Mouse (Mus musculus) small intestine, adult 2 months (tissue): ENCODE measurements around the gene Sema6d. TPM values are rescaled to one million over a fixed set of nuclear protein-coding genes. Genes with fewer than 3 reads are reported as not detected.
"Not testable (repeated sequence)": the region's sequence is repeated elsewhere in the genome, so short reads cannot be mapped to it uniquely, and the experiment has no call there.

Experiments
- H3K27ac ChIP-seq: fragments of 200-500 bp; 2 replicates; pipeline ENCODE4 v1.5.1; 2012; ENCODE audit warnings: low read depth, low read length, control low read depth, inconsistent platforms; ENCODE audit not compliant: insufficient read depth
- H3K27me3 ChIP-seq: fragments of 200-500 bp; 2 replicates; pipeline ENCODE4 v1.6.1; 2012; ENCODE audit warnings: mild to moderate bottlenecking, moderate library complexity, low read length, inconsistent platforms; ENCODE audit not compliant: control insufficient read depth, insufficient read depth
- H3K36me3 ChIP-seq: fragments of 200-500 bp; 2 replicates; pipeline ENCODE4 v1.6.1; 2012; ENCODE audit warnings: mild to moderate bottlenecking, low read length, control low read depth, inconsistent platforms; ENCODE audit not compliant: control insufficient read depth, insufficient read depth
- H3K4me1 ChIP-seq: fragments of 200-500 bp; 2 replicates; pipeline ENCODE4 v1.6.1; 2012; ENCODE audit warnings: low read length, inconsistent platforms, mixed read lengths; ENCODE audit not compliant: control insufficient read depth, insufficient read depth, insufficient read length
- H3K4me3 ChIP-seq: fragments of 200-500 bp; 2 replicates; pipeline ENCODE4 v1.5.1; 2012; ENCODE audit warnings: low read depth, mild to moderate bottlenecking, control low read depth, inconsistent platforms, low read length, moderate library complexity
- CTCF ChIP-seq: fragments of 200-500 bp; IDR thresholded peaks from 2 replicates; pipeline ENCODE4 v1.5.1; 2012; ENCODE audit warnings: low read depth, mild to moderate bottlenecking, control low read depth, inconsistent platforms, low read length, moderate library complexity, mixed read lengths; ENCODE audit not compliant: insufficient replicate concordance, insufficient read length; ENCODE audit errors: extremely low read depth
- POLR2A ChIP-seq: fragments of 200-500 bp; IDR thresholded peaks from 2 replicates; pipeline ENCODE4 v1.6.1; 2012; ENCODE audit warnings: low read depth, mild to moderate bottlenecking, control low read depth, inconsistent platforms, low read length, moderate library complexity
- WGBS: fragments of 180-500 bp; shearing (Covaris S2); methylation state at CpG from one replicate; pipeline ENCODE4 v1.1.7; 2018; 5-methylcytosine and 5-hydroxymethylcytosine counted together
- polyA plus RNA-seq: library from polyadenylated mRNA; depleted of rRNA; stranded (reverse); fragments of >200 nt; gene quantifications from 2 replicates; pipeline ENCODE4 v1.2.3, GENCODE M21; 2012

The Sema6d gene
- polyA plus RNA-seq, 1 experiment = 9.5 TPM

GRCm38 (mm10) chr2:124309361-124310128, 219.8 kb downstream of the Sema6d start:
- WGBS = 82% methylated on average over 6 of the region's 6 CpGs
- Histone ChIP-seq H3K27ac (no peak overlapping the region), H3K36me3 (no peaks in the 10 kb centered on the region), H3K4me1 (no peaks in the 10 kb centered on the region), H3K4me3 (no peak overlapping the region), H3K27me3 (no peaks in the 10 kb centered on the region)
- TF ChIP-seq POLR2A = no peak
- no peak for TF ChIP-seq CTCF

DNA sequence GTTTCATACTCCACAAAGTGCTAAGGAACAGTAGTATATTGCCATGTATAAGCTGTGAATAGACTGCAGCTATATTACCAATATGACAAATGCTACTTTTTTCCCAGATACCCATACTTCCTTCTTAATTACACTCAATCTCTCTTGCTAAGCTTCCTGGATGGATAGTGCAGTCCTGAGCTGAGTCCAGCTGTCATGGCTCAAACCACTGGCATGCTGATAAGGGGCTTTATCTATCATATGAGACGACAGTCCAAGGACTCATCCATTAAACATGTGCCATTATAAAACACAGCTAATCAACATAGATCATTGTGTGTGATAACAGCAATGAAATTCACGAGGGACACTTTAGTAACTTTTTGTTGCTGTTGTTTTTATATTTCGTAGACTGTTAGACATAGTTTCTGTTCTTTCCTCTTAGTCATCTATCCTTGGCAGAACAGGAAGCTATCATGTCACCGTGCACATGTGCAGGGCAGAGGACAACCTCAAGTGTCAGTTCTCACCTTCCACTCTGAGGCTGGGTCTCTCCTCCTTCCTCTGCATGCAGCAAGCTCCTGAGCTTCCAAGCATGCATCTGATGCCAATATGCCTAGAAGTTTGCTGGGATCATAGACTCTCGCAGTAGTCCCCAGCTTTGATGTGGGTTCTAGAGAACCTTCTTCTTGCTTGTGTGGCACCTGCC, 232.9 kb downstream of the Sema6d start:
- Histone ChIP-seq H3K36me3 (no peaks in the 10 kb centered on the region), H3K27me3 (no peaks in the 10 kb centered on the region), H3K4me1 (no peaks in the 10 kb centered on the region), H3K27ac (no peak overlapping the region), H3K4me3 (no peak overlapping the region)
- WGBS = 52% methylated on average over 5 of the region's 5 CpGs
- TF ChIP-seq CTCF (no peak), POLR2A (no peak)

DNA sequence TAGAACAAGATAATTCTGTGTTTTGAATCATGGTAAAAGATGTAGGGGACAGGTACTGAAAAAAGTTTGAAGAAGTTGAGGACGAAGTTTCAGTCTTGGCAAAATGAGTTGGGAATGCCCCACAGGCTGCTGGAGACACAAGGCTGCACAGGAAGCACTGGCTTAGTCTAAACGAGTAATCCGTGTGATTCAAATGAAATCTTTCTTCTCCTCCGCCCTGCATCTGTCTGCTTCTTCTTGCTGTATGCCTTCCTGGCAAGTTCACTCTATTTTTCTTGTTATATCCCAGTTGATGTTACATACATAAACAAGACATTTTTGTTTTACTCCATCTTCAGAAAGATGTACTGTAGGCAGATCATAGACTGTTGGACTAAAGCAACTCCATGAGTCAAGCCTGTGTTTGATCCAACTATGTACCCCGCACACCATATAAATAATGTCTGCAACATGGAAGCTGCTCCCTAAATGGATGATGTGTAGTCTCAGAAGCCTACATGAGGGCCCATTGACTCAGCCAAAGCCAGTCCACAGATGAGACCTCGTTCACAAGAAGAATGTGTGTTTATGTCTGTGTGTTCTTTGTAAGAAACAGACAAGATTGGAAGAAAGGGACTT, 234.4 kb downstream of the Sema6d start:
- Histone ChIP-seq H3K4me3 (no peak overlapping the region), H3K27me3 (no peaks in the 10 kb centered on the region), H3K27ac (no peak overlapping the region), H3K4me1 (no peaks in the 10 kb centered on the region), H3K36me3 (no peaks in the 10 kb centered on the region)
- TF ChIP-seq POLR2A = no peak
- 65% methylated on average over 6 of the region's 6 CpGs for WGBS

GRCm38 (mm10) chr2:124329473-124330130, 239.8 kb downstream of the Sema6d start:
- H3K4me1 ChIP-seq = no peaks in the 10 kb centered on the region
- 28% methylated on average over 1 of the region's 1 CpGs for WGBS
- H3K4me3 ChIP-seq = no peak overlapping the region
- H3K27ac ChIP-seq = no peak overlapping the region
- no peak for TF ChIP-seq CTCF
- no peak for TF ChIP-seq POLR2A
- no peaks in the 10 kb centered on the region for H3K36me3 ChIP-seq
- H3K27me3 ChIP-seq = no peaks in the 10 kb centered on the region

DNA sequence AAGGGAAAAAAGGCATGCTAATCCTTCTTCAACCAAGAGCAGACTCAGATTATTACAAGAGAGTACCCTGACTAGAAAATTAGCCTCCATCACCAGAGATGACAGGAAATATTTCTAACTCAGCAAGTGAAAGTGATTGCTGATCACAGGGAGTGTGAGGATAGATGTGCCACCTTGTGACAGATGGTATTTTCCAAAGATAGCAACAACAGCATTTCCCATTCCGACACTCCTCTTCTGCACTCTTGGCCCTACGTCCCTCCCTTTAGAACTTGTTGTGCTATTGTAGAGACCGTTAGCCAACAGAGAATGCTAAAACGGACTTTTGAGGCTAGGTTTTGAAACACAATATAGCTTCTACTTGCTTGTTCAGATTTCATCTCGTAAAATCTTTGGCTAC, 243.1 kb downstream of the Sema6d start:
- no peak overlapping the region for H3K4me3 ChIP-seq
- H3K4me1 ChIP-seq = no peaks in the 10 kb centered on the region
- no peaks in the 10 kb centered on the region for H3K36me3 ChIP-seq
- TF ChIP-seq POLR2A (no peak), CTCF (no peak)
- H3K27ac ChIP-seq = no peak overlapping the region
- no peaks in the 10 kb centered on the region for H3K27me3 ChIP-seq
- 84% methylated on average over 5 of the region's 5 CpGs for WGBS

DNA sequence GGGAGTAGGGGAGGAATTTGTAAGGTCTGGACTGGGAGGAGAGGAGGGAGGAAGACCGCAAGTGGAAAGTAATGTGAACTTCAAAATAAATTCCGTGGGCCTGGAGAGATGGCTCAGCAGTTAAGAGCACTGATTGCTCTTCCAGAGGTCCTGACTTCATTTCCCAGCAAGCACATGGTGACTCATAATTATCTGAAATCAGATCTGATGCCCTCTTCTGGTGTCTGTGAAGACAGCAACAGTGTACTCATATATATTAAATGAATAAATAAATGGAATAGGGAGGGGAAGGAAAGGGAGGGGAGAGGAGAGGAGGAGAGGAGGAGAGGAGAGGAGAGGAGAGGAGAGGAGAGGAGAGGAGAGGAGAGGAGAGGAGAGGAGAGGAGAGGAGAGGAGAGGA, 244.9 kb downstream of the Sema6d start:
- not testable (repeated sequence) for H3K4me3 ChIP-seq, H3K27me3 ChIP-seq, H3K4me1 ChIP-seq, H3K27ac ChIP-seq, H3K36me3 ChIP-seq
- WGBS = 71% methylated on average over 2 of the region's 2 CpGs

DNA sequence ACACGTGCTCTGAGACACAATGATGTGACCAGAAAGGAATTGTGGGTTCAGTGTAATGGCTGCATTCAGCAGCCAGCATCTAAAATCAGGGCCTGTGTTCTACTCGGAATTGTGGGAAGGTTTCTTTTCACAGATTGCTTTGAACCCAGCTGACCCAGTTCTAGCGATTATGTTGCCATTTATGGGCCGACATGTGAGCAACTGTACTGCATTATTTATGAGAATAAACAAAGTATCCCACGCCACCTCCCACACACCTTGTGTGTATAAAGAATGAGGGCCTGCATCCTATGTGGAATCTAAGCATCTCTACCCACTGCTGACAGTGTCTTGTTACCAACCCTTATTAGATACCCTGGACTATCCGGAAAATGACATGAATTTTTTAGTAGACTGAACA, 248.5 kb downstream of the Sema6d start:
- Histone ChIP-seq H3K27ac (no peak overlapping the region), H3K4me1 (no peaks in the 10 kb centered on the region), H3K27me3 (no peaks in the 10 kb centered on the region), H3K36me3 (no peaks in the 10 kb centered on the region), H3K4me3 (no peak overlapping the region)
- TF ChIP-seq POLR2A (no peak), CTCF (no peak)
- WGBS = 88% methylated on average over 6 of the region's 6 CpGs
